Mouse (Mus musculus) right cerebral cortex, postnatal 14 days (tissue): ENCODE results near the gene Rasd1.

ENCODE experiments used
- DNase-seq: peaks from one replicate; pipeline ENCODE4 v3.0.0; 2022

The Rasd1 gene

GRCm38 (mm10) chr11:59964818-59965217 lies at the start of gene Rasd1:
Gene Rasd1 (minus strand): TSS chr11:59964944.
- peak; percentile 48 for DNase-seq

GRCm38 (mm10) chr11:60011516-60011915 lies 46.8 kb upstream of the Rasd1 start:
- no peak for DNase-seq

GRCm38 (mm10) chr11:60009451-60009850 lies 44.7 kb upstream of the Rasd1 start:
- DNase-seq: no peak

- no peak for DNase-seq
Measured at GRCm38 (mm10) chr11:60005866-60006265, 41.1 kb upstream of the Rasd1 start.

- DNase-seq: no peak
Measured at GRCm38 (mm10) chr11:60004716-60005115, 40.0 kb upstream of the Rasd1 start.

- no peak for DNase-seq
Measured at GRCm38 (mm10) chr11:60003811-60004210, 39.1 kb upstream of the Rasd1 start.

- no peak for DNase-seq
Measured at GRCm38 (mm10) chr11:60001231-60001980, 36.7 kb upstream of the Rasd1 start.

- no peak for DNase-seq
Measured at GRCm38 (mm10) chr11:59994318-59994717, 29.6 kb upstream of the Rasd1 start.

GRCm38 (mm10) chr11:59991365-59991764 lies 26.6 kb upstream of the Rasd1 start:
- DNase-seq: no peak

- DNase-seq: no peak
Measured at GRCm38 (mm10) chr11:59989406-59989805, 24.7 kb upstream of the Rasd1 start.

GRCm38 (mm10) chr11:59977831-59978230 lies 13.1 kb upstream of the Rasd1 start:
- no peak for DNase-seq

- DNase-seq: no peak
Measured at GRCm38 (mm10) chr11:59975241-59975640, 10.5 kb upstream of the Rasd1 start.

- DNase-seq: no peak
Measured at GRCm38 (mm10) chr11:59973389-59973788, 8.6 kb upstream of the Rasd1 start.

GRCm38 (mm10) chr11:59971691-59972090 lies 6.9 kb upstream of the Rasd1 start:
- DNase-seq: no peak

- DNase-seq: no peak
Measured at GRCm38 (mm10) chr11:59970780-59971179, 6.0 kb upstream of the Rasd1 start.

GRCm38 (mm10) chr11:59967765-59968164 lies 3.0 kb upstream of the Rasd1 start:
- DNase-seq: no peak

GRCm38 (mm10) chr11:59966102-59966483 lies 1.3 kb upstream of the Rasd1 start:
- DNase-seq: no peak

GRCm38 (mm10) chr11:59965227-59966101 lies 720 bp upstream of the Rasd1 start:
- peak; percentile 72 for DNase-seq

GRCm38 (mm10) chr11:59964163-59964758 lies 483 bp downstream of the Rasd1 start:
- no peak for DNase-seq

- peak; percentile 19 for DNase-seq
Measured at GRCm38 (mm10) chr11:59963364-59964162, 1.2 kb downstream of the Rasd1 start.

GRCm38 (mm10) chr11:59962590-59962989 lies 2.2 kb downstream of the Rasd1 start:
- no peak for DNase-seq

- no peak for DNase-seq
Measured at GRCm38 (mm10) chr11:59961338-59961875, 3.3 kb downstream of the Rasd1 start.
